Mouse (Mus musculus) inflammation-experienced regulatory T-cells, adult 6 months (primary cell): ENCODE measurements around the gene Osmr. TPM values are rescaled to one million over a fixed set of nuclear protein-coding genes. Genes with fewer than 3 reads are reported as not detected.

Source experiments
- ATAC-seq: one replicate; pipeline ENCODE4 v1.8.0; 2017
- polyA plus RNA-seq, 3 experiments: library from polyadenylated mRNA; unstranded; fragments of 100-300 nt; shearing (Covaris generic); gene quantifications; one replicate each; pipeline ENCODE4 v1.2.1; 2017

Osmr gene
- polyA plus RNA-seq: under 1 TPM in 1 of 3 experiments, not detected in 2; 0.26 TPM

DNA sequence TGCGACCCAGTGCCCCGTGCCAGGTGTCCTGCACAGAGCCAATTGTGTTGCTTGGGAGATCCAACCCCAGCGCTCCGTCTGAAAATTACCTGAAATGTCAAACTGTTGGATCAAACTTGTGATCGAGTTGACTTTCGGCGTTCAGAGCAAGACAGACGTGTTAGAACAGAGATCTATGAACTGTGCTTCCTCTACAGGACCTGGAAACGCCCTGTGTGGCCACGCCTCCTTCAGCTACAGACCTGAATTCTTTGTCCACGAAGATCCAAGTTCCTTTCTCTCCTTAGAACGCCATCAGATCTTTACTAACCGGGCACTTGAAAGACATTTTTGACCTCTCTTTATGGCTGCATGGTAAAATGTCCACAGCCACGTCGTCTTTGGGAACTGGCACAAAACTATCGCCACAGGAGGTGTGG, at the start of gene Osmr:
TSS of gene Osmr (minus strand) at position 369 of the 419 bp plus-strand sequence.
- no peak for ATAC-seq

DNA sequence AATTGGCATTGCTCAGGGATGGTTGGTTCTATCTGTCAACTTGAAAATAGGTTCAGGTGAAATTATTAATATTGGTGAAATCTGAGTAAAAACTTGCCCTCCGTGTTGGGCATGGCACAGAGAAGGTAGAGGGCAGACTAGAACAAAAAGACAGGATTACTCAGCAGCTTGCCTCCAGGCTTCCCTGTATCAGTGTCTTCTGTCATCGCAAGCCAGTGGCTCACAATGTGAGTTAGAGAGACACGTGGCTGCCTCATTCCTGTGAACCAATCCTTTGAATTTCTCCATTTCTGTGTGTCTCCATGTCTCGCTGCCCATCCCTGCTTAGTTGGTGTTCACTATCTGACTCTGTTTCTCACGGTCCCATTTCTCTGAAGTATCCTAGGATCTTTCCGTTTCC, 44.6 kb upstream of the Osmr start:
- ATAC-seq: no peak

DNA sequence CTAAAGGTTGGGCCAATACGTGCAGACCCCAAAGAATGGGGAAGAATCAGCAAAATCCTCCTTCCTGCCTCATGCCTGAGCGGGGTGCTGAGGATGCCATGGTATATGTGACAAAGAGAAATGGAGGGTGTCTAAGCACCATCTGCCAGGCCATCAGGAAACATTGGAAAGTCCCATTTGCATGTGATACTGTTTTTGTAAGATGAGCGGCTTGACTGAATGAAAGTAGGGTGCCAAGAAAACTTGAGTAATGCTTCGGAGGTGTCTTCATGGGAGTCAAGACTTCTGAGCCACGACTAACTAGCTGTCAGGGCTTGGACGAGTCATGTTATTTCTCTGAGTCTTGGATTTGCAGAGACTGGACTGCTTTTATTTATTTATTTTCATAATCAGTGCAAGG, 39.4 kb upstream of the Osmr start:
- ATAC-seq: no peak

DNA sequence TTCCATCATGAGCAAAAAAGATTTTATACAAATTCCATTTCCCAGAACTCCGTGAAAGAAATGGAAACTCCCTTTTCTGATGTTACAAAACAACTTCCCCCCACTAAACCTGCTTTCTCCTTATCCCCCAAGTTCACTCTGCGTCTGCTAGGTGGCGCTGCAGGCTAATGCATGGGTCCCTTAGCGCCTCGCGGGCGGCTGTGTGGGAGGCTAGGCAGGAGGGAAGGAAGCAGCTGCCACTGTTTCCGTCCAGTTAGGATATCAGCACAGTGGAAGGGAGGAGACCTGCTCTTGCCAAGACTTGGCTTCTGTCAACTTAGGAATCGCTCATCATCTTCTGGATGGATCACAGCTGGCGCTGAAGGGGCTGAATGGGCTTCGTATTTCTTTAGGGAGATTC, 34.9 kb upstream of the Osmr start:
- ATAC-seq: peak; percentile 65

DNA sequence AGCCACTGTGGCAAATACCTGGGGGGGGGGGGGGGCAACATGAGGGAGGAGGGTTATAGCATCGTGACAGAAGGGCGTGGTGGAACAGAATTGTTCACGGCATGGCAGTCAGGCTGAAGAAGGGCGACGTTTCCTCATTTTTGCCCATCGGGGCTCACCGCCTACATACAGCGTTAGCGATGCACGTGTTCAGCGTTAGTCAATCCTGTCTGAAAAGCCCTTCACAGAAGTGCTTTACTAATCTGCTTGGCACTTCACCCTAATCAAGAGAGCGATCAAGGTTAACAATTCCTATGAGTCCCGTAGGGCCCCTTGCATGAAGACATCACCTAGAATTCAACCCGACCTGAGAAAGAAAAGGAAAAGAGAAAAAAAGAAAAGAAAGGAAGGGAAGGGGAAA, 34.3 kb upstream of the Osmr start:
- ATAC-seq: no peak

DNA sequence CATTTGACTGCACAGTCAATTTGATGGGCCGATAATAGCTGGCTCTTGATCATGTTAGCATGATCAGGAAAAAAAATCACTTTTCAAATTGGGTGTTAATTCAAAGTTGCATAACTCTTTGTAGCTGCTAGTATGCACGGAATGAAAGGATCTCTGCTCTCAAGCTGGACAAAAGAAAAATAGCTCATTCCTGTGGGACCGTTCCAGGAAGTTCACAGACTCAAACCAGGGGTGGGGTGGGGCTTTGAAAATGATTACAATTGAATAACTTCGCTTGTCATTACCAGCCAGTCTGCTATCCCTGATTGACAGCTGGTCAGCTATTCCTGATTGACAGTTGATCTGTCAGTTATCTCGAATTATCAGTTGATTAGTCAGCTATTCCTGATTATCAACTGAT, 33.8 kb upstream of the Osmr start:
- no peak for ATAC-seq

DNA sequence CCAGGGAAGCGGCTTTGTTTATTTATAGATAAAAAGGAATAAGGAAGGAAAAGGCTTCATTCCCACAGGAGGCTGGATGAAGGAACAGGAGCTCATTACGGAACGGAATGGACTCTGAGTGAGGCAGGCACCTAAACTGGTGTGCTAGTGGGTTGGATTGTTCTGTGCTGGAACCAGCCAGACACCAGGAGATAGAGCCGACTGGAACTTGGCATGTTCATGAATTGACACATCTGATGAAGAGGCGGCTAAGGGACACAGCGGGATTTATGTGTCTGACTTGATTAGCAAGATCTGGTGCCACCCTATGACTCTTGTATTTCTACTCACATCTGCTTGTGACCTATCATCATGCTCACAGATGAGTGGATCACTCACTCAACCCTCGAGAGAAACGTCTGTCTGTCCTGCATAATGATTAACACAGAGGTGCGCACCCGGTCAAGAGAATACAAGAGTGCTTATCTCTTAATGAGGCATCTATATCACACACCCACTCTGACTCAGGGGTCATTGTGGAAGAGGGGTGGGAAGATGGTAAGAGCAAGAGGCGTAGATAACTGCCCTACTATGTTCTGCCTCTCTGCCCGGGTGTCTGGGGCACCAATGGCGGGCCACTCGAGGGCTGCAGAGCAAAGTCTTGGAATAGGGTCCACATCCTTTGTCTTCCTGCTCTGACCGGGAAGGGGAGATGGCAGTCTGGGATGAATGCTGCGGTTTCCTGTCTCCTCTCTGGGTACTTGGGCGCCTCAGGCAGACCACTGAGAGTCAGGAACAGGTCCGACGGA, 31.7 kb upstream of the Osmr start:
- ATAC-seq: no peak

DNA sequence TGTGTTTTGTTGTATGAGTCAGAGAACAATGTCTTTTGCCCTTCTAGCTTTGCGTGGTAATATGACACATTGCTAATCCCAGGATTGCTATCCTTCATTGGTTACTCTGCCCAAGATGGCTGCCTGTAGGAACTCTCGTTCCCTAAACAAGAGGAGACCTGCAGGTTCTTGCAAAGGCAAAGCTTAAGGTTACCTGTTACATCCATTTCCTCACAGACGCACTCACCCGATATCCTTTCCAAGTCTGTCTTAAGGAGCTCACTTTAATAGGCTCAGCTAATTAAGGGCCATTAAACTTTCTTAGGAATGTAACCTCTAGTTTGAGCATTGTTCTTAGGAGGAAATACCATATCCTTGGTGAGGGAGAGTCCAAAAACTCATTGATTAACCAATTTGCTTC, 31.0 kb upstream of the Osmr start:
- no peak for ATAC-seq

DNA sequence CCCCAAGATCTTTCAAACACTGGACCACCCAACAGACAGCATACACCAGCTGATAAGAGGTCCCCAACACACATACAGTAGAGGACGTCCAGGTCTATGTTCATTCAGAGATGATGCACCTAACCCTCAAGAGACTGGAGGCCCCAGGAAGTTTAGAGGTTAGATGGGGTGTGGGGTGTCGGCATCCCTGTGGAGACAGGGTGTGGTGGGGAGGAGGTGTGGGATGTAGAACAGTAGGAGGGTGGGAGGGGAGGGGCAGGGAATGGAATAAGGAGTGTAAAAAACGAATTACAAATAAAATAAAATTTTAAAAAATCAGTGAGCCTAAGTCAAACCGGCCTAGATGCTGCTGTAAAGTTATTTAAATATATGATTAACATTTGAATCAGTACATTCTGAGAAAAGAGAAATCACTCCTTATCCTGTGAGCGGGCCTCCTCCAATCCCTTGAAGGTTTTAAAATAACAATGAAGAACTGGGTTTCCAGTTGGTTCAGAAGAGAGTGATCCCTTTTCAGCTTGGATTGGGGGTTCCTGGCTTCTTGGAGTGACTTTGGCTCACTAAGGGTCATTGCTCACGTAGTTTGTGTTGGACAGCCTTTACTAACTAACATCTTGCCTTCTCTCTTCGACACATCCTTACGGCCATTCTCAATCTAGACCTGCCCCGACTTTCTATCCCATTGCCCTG, 28.7 kb upstream of the Osmr start:
- ATAC-seq: no peak

DNA sequence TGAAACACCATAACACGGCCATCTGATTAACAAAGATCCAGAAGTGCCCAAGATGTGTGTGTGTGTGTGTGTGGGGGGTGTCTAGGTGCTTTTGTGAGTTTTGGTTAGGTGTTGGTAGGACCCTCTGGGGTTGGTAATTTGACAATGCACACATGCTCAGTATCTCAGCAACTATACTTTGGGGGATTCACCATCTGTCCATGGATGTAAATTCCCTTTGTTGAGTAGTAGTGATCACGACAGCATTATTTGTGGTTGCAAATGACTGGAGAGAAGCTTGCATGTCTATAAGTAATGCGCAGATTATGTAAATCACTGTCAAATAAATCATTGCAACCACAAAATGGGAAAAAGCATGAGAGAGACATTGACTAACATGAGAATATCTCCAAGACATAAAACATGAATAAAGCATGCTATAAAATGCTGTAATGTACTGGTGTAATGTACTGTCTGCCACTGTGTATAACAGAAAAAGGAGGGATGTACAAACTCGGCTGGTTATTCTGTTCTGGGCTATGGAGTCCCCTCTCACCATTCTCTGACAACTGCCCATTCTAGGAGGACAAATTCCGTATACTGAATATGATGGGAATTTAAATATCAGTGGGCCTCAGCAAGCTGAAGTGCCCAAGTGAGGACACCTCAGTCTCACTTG, 27.3 kb upstream of the Osmr start:
- ATAC-seq: no peak

DNA sequence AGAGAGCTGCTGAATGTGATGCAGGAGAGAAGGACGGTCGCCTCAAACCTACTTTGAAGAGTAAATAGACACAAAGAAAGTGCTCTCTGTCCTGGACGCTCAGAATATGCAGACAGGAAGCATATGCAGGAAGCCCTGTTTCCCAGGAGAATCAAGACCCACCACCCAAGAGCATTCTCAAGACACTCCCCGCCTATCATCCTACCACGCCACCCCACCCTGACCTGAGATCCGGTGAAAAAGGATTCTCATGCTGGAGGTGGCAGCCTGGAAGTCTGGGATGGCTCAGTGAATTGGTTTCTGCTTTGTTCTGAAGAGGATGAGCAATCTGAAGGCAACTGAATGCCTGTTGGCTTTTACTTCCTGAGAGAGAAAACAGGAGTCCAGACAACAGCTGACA, 26.5 kb upstream of the Osmr start:
- no peak for ATAC-seq

DNA sequence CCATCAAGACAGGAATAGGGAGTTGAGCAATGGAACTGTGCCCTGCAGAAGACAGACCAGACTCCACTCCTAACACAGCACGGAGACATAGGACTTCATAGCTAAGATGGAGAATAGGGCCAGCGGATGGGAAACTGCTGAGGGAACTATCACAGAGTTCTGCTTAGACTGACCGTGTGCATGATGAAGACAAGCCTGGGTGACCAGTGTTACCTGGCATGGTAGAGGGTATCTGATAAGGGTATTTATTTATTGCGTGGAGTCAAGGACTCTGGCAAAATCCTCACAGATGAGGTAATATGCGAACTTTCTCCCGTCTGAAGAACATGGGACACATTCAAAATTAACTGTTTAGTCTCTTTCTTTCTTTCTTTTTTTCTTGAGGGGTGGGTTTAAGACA, 9.5 kb upstream of the Osmr start:
- ATAC-seq: no peak

DNA sequence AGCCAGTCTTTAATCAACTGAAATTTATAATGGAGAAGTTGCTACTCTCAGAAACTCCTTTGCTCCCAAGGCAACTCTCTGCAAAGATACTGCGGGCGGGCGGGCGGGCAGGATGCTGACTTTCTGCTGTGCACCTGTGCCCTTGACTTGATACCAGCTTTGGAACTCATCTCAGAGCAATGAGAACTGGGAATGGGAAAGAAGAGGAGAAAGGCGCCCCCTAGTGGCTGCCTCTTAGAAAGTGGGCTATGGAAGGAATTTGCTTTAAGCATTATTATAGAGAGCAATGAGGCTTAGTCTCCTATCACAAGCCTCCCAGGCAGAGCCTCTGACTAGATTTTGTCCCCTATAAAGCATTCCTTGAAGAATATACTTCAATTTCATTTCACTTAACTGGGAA, 9.0 kb upstream of the Osmr start:
- no peak for ATAC-seq

DNA sequence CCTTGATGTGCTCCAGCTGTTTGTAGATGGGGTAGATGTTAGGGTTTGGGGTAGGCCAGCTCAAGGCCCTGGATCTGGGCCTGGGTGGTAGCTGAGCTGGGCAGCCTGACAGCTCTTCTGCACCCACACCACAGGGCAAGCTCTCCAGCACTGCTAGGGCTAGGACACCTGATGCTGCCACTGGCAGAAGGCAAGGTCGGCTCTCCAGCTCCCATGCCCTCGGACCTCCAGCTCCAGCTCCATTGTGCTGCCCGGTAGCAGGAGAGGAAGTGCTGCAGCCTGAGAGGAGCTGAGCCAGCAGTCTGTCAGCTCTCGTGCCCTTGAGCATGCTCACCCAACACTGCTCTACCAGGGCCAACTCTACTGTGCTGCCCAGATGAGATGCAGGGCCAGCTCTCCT, 8.3 kb upstream of the Osmr start:
- ATAC-seq: no peak

DNA sequence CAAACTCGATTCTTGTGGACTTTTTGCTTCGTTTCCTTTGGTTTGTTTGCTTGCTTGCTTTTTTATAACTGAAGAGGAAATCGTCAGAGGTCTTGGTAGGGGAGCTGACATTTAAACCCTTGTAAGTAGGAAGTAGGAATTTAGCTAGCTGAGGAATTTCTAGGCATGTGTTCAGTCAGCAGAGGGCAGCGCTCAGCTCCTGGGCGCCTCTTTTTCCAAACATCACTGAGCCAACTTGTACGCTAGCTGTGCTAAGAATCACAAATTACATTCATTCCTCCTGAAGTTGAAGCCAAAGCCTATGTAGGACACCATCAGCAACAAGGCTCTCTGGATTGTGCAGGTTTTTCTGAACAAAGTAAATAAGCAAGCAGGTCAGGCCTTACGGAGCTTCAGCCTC, 7.4 kb upstream of the Osmr start:
- no peak for ATAC-seq

DNA sequence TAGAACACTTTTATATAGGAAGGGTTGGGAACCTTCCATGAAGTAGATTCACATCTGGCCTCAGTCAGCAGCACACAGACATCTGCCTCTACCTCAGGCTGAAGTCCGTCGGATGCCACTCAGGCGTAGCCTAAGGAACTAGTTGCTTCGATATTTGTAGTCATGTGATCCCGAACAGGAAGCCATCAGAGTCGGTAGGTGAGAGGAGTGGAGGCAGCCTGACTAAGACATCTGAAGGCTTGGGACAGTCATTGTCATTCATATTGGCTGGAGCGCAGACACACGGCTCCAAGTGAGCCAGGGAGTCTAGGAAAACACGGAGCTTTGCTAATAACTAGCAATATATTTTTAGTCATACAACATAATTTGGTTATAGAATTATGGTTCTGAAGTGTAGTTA, 6.4 kb upstream of the Osmr start:
- no peak for ATAC-seq

DNA sequence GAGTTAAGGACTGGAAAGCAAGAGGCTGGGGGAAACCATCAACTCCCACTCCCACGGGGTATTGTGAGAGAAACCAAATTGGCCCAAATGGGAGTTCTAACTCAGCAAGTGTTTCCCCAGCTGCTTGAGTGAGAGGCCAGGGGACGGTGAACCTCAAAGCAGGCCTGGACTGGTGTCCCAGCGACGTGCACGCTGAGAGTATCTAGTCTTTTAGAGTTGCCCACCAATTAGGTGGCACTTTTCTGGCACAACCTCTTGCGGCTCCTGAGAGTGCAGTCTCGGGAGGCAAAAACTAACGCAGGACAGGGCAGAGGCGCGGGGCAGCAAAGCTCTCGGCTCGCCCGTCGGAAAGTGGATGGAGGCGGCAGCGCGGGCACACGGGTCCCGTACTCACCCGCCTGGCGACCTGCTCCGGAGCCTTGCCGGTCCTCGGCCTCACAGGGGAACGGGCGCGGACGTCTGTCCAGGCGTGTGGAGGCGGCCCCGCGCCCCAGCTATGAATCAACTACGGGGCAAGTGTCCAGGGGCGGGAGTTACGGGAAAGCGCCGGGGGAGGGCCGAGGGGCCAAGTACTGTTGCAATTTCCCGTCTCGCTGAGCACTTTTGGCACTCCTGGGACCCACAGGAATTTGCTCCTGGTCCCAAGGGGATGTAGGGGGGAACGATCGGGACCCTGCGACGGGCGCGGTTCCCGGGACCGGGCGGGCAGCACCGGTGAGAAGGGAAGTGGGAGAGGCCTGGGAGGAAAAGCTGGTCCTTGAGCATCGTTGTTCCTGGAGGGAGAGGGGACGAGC, 765 bp downstream of the Osmr start:
- no peak for ATAC-seq

DNA sequence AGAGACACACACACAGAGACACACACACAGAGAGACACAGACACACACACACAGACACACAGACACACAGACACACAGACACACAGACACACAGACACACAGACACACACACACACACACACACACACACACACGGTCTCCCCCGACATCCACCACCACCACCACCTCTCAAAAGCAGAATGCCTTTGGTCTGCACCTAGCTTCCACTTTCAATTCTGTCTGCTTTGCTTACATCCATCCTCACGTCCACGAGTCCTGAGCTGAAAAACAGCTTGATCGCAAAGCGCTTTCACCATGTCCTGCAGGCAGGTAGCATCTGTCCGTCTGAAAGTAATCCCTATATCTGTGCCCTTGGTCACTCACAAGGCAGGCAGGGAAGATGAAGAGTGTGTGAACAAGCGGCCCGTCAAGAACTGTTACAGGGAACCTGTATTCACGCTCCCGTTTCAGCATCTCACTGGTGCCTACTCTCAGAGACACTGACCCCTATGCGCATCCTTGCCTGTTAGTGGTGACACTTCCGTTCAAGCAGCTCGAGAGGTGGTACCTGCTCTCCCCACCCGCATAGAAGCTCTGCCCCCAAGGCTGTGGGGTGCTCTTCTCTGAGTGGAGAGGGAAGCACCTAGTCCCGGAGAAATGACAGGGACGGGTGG, 1.5 kb downstream of the Osmr start:
- ATAC-seq: no peak

DNA sequence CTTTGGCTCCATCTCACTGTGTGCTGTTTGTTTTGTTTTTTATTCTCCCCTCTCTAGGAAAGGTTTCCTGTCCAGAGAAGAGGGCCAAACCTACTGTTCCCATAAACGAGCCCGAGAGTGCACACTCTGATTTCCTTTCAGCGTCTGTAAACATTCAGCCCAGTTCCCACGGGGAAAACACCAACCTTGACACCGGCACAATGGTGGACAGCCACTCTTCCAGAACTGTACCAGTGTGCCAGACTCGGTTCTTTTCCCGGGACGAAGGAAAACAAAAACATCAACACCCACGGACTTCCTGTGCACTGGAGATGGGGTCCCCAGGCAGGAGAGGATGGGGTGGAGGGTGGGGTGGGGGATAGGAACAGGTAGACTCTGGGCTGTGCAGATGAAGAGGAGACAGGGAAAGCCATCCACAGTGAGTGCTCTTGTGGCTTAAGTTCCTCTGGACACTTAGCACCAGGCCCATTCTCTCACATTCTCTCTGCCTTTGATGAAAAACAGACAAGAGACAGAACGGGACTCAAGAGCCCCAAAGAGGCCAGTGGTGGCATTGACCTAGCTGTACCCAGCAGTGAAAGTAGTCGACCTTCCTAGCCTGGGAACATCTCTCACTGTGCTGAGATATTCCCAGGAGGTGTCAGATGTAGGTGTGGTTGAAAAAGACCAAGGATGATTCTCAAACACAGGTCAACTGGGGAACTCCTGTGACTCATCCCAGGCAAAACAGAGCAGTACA, 3.0 kb downstream of the Osmr start:
- no peak for ATAC-seq

DNA sequence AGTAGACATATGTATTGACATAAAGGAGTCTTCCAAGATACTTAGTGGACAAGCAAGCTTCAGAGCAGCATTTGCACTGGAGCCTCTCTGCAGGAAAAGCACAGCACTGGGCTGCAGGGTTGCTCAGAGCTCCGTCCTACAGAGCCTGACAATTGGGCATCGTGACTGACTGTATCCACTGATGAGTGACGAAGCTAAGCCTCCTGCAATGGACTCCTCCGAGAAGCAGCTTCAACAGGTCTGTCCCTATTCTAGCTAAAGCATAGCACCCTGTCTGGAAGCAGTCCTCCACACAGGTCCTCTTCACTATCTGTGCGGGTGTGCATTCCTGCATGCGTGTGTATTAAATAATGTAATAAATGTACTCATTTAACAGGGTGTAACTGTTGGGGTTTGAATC, 7.9 kb downstream of the Osmr start:
- no peak for ATAC-seq

DNA sequence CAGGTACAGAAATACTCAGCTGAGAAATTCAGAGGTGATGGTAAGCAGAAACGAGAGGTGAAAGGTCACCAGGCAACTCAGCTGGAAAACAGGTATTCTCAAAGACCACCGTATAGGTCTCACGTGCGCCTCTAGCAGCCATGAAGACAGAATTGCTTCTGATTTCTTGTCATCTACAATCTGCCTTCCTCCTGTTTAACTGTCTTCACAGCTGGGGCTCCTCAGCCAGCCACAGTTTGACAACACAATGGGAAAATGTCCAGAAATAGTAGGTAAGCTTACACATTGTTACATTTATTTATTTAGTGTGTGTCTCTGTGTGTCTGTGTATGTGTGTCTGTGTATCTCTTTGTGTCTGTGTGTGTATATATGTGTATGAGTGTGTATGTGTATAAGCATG, 12.6 kb downstream of the Osmr start:
- ATAC-seq: no peak

DNA sequence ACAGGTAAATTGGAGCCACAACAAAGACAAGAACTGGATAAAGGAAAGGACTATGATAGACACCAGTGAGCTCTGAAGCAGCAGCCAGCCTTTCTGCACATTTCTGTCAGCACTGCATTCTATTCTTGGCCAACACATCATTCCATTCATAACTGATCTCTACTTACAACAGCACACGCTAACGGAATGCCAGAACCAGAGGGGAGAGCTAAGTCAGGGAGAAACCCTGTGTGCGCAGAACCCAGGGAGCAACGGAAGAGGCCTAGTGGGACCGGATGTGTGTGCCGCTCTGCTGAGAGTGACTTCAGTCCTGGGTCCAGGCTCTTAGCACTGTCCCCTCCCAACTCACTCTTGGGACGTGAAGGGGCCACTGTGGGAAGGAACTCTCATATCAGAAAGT, 13.2 kb downstream of the Osmr start:
- no peak for ATAC-seq
